Mouse (Mus musculus) naive thymus-derived CD4-positive, alpha-beta T cell, adult 2 months (primary cell): ENCODE measurements around the gene Sbno1.

Source experiments
- DNase-seq: peaks from one replicate; pipeline ENCODE4 v3.0.0-alpha.2; 2011; ENCODE audit warnings: low read depth

Gene Sbno1

DNA sequence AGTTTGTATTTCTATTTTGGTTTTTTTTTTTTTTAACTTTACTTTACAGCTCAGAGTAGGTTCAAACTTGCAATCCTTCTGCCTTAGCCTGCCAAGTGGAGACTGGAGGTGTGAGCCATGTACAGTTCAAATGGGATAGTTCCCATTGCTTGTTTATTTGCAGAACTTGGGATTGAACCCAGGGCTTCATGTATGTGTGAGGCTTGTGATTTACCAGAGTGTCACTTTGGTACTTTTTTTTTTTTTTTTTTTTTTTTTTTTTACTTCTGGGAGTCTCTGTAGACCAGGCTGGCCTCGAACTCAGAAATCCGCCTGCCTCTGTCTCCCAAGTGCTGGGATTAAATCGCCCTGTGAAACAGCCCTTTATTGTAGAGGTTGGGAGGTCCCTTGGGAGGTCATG lies 18.4 kb upstream of the Sbno1 start:
- no peak for DNase-seq

DNA sequence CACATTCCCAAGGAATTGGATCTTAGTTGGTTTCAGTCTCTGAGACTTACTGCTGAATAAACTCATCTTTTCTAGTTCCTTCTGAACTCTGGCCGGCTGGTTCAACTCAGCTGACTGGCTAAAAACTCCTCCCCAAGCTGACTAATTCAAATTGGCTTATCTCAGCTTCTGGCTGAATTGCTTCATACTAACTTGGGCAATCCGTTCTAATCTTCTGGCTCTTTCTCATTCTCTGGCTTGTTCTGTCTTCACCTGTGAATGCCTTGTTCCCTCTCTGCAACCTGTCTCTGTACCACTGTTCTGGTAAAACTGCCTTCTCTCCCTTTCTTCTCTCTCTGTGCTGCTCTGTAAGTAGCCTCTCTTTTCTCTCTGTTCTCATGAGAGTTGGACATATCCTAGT lies 16.8 kb upstream of the Sbno1 start:
- no peak for DNase-seq

DNA sequence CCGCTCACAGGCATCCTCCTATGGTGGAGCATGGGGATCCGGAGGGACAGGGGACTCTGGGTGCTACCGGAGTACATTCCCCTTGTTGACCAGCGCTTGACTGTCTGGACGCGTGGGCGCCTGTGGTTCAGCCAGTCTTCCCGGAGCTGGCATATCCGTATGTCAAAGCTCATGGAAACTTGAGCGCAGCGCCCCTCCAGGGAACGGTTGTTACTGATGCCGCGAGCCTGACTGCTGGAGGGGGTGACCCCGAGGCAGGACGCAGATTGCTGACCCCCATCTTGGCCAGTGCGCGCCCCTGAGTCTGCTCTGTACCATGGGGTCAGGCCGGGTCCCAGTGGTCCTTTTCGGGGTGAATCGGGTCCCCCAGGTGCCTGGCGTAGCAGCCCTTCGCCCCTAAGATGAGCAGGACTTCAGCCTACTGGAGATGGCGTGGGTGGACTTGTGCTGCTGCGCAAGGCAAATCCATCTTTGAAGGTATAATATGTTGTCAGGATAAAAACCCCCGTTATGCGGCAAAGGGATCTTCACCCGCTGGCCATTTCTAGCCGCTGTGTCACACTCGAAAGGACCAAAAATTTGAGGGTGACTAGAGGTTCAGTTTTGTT lies 14.4 kb upstream of the Sbno1 start:
- DNase-seq = peak; percentile 78

DNA sequence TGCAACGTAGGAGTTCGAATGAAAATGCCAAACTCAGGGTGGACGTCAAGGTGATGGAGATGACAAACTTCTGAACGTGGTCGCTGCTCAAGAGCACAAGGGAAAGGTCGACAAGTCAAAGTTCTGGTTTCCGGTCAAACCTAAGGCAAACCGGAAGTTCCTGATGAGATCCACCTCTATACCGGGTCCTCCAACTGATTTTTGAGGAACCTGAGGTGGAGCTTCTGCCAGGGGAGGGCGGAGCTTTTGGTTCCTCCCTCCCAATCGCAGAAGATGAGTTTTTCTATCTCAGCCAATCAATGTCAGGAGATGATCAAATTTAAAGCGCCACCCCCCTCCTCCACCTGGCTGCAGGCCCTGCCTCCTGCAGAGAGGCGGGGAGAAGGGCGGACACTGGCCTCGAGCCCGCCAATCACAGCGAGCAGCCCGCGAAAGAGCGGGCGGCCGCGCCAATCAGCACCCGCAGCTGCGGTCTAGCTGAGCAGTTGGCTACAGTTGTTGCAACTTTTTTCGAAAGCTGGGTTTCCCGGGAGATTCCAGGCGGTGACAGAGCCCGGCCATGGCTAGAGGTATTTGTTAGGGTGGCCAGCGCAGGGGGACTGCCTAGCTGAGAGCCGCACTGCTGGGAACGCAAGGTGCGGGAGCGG lies 13.8 kb upstream of the Sbno1 start, which contains the start of gene Kmt5a:
Gene Kmt5a (plus strand): TSS at position 484 of the 647 bp plus-strand sequence.
- peak; percentile 96 for DNase-seq

DNA sequence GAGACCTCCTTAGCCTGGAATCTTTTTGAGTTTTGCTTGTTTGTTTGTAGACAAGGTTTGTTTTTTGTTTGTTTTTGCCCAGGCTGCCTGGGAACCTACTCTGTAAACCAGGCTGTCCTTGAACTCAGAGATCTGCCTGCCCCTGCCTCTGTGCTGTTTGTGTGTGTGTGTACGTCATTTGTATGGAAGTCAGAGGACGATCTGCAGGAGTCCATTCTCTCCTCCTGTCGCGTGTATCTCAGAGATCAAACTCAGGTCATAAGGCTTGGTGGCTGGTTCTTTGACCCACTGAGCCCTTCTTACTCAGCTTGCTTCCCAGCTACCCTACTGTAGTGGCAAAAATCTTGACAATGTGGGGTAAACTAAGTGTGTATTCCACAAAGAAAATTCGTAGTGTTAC lies 12.9 kb upstream of the Sbno1 start:
- no peak for DNase-seq

DNA sequence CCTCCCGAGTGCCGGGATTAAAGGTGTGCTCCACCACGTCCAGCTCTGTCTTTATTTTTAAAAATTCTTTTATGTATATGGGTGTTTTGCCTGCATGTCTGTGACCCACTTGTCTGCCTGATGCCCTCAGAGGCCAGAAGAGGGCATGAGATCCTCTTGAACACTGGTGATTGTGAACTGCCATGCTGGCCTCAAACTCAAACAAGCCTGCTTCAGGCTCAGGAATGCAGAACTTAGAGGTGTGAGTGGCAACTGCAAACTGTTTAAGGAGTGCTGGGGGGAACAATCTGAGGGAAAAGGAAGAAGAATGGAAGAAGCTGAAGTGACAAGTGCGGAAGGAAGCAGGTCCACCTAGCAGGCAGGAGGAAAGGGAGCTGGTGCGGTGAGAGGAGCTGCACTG lies 12.4 kb upstream of the Sbno1 start:
- DNase-seq = peak; percentile 59

DNA sequence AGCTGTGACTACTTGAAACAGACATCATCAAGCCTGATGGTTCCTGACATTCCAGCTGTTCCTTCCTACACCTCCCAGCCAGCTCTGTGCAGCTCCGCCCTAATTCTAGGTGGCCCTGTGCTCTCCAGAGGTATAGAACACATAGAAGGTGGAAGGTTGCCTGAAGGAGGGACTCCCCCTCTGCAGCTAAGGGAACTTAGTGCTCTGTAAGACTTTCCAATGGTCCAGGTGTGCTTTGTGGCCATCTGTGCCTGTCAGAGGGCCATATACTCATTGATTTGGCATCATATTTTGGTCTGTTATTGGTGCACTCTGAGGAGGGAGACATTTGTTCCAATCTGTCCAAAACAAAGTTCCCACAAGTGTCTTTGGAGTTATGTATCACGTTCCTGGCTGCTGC lies 7.2 kb upstream of the Sbno1 start:
- DNase-seq = no peak

DNA sequence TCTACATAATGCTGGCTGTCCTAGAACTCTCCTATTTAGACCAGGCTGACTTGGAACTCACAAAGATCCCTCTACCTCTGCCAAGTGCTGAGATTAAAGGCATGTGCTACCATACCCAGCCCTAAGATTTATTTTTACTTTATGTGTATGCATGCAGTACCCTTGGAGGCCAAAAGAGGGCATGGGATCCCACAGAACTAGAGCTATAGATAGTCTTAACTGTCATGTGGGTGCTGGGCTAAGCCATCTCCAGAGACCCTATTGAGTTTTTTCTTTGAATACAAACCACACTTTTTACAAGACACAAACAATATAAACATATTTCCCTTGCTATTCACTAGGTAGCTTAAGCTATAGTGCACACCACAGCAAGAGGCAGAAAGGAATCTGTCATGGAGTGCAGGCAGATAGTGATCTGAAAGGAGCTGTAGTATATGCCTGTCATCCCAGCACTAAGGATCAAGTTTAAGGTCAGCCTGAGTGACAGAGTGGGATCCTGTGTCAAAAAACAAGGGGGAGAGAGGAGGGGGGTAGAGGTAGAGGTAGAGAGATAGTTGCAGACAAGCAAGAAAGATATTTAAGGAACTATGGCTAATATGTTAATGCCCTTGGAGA lies 6.7 kb upstream of the Sbno1 start:
- DNase-seq = peak; percentile 87

DNA sequence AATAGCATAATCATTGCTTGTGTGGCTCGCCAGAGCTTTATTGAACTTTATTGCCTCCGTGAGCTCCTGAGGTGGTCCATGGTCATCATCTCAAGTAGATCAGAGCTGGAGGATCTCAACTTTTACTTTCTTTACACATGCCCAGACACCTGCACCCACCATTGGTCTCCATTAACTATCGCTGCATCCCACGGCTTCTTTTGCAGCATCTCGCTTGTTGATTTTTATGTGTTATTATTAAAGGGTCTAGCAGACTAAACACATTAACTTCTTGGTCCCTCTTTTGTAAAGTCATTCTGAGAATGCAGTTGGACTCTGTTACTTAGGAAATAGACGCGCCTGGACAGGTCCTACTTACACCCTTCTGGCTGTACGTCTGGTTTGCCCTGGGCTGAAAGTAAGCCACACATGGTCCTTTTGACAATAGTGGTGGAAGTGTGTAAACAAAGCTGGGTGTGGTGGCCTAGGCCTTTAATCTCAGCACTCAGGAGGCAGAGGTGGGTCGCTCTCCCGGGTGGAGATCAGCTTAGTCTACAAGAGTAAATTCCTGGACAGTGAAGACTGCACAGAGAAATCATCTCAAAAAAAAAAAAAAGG lies 772 bp upstream of the Sbno1 start:
- peak; percentile 32 for DNase-seq

DNA sequence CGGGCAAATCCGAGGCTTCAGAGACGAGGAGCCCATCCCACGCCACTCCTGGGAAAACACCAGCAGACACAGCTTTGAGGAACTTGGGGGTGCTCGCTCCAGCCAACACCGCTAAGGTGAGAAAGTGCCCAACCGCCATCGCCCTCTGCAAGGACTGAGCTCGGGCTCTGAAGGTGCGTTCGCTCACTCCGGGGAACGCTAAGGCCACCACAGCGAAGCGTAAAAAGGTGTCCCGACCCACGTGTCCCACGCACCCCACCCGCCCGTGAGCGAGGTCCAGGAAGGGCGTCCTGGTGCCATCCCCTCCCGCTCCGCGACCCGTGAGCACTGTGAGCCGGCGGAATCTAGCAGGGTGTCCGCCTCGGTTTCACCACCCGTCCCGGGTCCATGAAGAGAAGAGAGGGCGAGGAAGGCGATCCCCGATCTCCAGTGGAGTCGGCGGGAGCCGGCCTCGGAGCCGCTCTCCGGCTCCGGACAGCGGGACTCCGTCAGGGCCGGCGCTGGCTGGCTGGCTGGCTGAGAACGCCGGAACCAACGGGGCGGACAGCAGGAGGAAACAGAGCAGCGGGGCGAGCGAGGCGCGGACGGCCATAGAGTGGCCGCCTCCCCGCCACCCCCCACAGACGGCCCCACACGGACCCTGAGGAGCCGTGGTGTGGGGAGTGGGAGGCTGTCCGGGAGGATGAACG lies 934 bp downstream of the Sbno1 start:
- peak; percentile 51 for DNase-seq

DNA sequence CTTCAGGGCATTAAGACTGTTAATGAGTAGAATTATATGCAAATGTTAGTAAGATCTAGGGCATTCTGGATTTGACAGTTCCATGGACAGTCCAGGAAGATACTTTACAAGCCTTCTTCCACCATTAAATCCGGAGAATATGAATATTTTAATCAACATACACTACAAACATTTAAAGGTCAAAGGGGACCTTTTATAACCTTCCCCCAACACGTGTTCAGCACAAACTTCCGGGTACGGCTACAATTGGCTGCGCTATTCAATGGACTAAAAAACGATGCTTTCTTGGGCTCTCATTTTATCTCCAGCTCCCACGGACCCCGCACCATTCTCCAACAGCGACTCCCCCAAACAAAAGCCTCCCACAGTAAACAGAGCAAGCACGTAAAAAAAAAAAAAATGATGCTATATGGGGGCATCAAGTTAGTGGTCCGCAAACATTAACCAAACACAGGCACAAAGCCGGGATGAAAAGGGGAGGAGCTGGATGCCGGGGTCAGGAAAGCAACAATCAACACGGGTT lies 1.5 kb downstream of the Sbno1 start:
- DNase-seq = peak; percentile 54

DNA sequence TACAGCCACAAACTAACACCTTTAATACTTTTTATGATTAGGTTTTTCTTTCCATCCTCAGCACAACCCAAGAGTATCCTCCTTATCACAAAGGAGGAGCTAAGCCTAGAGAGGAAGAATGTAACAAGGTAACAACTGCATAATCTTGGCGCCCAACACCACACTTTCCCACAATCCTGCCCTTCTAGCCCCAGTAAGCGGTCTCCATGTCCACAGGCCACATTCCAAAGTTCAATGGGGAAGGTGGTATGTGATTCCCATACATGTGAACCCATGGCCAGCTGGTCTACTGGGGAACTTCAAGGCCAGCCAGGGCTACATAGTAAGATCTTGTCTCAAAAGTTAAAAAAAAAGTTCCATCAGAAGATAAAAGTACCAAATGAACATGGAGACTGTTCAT lies 4.0 kb downstream of the Sbno1 start:
- no peak for DNase-seq

DNA sequence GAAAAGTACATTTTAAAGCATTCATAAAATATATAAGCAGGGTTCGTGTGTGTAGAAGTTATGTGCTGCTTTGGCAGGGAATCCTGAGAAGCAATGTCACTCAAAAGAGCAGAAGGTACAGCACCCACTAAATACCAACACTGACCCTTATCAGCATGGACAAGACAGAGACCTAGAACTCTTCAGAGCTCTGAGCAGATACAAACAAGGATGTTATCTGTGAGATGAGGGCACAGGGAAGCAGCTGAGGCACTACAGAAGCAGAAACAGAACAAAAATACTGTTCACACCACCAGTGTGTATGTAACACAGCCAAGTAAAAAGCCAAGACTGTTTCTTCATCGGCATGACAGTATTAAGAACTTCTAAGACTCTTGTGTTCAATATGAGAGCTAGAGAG lies 6.9 kb downstream of the Sbno1 start:
- no peak for DNase-seq

DNA sequence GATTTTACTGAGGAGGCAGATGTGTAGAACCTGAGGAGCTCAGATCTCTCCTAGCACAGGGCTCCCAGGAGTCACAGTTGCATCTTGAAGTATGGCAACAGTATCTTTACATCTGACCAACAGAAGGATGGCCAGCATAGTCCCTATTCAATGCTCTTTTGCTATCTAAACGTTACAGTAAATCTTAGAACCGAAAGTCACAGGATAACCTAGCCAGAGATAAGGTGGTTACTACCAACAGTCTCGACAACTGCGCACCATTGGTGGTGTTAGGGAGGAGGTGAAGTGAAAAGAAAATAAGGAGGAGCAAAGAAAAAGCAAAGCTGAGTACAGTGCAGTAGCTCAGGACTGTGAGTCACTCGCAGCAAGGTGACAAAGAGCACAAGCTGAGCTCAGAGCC lies 13.6 kb downstream of the Sbno1 start:
- no peak for DNase-seq

DNA sequence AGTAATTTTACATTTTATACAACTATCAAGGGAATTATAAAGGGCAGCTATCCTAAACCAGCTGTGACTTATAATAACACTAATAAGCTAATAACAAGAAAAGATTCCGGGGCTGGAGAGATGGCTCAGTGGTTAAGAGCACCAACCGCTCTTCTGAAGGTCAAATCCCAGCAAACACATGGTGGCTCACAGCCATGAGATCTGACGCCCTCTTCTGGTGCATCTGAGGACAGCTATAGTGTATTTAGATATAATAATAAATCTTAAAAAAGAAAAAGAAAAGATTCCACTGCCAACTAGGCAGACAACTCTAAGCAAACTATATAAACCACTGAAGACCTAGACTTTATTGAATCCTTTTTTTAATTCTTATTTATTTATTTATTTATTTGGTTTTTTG lies 15.0 kb downstream of the Sbno1 start:
- peak; percentile 27 for DNase-seq

DNA sequence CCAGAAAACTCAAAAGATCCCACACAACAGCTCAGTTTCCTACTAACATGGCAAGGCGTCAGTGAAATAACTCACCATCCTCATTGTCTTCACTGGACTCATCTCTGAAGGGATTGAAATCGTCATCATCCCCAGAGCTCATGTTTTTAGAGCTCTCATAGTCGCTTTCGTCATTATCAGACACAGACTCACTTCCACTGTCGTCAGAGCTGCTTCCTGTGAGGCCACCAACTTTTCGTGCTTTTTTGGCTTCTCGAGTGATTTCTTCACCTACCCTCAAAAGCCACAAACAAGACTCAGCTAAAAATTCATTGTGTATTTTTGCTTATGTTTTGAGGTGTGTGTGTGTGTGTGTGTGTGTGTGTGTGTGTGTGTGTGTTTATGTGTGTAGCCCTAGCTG lies 32.1 kb downstream of the Sbno1 start:
- DNase-seq = no peak

DNA sequence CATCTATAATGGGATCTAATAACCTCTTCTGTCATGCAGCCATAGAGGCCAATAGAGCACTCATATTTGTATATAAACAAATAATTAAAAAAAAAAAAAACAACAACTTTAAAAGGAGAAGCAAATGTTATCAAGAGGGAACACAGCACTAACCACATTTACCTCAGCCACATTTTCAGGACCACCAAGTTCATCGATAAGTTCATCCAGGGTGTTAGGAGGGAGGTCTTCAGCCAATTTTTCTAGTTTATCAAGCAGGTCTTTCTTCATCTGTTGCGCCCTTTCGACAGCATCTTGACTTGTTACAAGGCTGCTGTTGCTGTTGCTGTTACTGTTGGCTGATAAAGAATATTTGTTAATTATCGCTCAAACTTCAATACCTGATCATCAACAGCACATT lies 33.4 kb downstream of the Sbno1 start:
- no peak for DNase-seq

DNA sequence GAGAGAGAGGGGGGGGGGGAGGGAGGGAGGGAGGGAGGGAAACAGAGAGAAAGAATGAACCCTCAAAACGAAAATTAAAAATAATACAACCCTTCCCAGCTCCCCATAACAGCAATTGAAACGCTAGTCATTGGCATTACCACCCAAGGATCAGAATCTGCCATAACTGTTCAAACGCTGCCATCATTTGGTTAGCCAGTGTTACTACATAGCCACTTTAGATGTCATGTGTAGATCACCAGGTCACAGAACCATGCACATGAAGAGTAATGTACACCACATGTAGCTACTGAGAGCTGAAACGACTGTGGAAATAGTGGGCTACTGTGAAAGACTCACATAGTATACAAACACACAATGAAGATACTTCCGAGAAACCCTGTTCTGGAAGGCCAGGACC lies 37.9 kb downstream of the Sbno1 start:
- peak; percentile 41 for DNase-seq

DNA sequence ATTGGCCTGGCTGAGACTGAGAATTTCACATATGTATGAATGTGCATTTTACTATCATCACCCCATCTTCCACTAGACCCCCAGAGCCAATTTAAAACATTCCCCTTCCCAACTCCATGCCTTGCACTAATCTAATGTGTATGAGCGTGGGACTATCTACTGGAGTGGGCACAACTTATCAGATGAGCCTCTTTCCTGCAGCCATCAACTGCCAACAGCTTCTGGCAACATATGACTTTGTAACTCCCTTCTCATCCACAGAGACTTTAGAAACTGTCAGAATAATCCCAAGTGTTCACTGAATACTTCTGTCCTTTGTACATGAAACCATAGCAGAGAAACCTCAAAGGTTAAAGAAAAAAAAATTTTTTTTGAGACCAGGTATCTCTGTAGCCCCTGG lies 45.7 kb downstream of the Sbno1 start:
- no peak for DNase-seq

DNA sequence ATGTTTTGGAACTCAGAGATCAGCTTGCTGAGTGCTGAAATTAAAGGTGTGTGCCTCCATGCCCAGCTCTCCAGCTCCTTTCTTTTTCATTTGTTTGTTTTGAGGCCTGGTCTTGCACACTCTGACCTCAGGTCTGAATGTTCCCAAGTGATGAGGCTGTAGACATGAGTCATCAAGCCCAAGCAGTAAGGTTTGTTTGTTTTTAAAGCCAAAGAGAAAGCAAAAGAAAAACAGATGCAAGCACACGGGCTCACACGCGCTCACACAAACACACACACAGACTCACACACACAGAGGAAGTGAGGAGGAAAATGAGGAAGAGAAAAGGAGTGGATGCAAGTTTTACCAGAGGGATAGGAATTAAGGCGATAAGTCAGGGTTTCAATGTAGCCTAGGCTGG lies 48.7 kb downstream of the Sbno1 start:
- DNase-seq = no peak

DNA sequence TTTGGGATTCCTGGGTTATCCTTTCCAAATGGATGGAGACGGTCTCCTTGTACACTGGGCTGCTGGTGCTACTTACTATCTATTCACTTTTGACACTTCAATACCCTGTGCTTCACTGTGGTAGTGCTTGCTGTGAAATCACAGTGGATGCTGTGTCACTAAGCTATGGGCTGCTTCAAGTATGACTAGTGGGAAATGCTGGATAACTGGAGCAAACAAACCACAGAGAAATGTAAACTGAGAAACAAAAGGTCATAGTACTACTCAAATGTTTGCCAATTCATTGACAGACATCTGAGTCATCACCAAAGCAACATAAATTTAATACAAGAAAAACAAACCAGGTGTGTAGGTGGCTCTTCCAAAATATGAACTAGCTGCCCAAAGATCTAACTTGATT lies 49.4 kb downstream of the Sbno1 start:
- DNase-seq = no peak

DNA sequence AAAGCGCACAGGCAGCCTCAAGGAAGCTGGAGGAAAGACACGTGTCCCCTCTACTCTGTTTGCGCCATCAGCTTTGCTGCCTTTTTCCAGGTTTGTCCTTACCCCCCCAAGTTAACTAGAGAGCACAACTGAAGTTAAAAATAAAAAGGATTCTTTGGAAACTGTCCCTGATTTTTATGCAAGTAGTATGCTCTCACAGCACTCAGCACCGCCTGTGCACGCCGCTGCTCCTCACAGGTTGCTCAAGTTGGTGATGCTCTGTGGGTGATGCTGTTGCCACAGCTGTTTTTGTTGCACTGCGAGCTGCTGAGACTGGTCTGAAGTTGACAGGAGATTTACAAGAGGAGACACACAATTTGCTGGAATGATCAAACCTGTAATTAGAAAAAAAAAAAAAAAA lies 51.5 kb downstream of the Sbno1 start:
- DNase-seq = no peak

DNA sequence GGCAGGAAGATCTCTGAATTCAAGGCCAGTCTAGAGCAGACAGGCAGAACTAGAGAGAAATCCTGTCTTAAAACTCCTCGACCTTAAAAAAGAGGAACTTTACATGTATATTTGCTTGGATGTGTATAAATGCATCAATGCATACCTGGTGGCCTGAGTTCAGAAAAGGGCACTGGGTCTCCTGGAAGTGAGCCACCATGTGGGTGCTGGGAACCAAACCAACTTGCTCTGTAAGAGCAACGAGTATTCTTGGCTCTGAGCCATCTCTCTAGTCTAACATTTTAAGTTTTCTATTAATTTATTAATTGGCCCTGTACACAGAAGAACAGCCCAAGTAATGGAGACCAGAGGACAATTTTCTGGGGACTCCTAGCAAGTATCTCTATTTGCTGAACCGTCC lies 59.1 kb downstream of the Sbno1 start:
- no peak for DNase-seq
